Mouse (Mus musculus): ENCODE measurements around the gene Selenoh.

DNA sequence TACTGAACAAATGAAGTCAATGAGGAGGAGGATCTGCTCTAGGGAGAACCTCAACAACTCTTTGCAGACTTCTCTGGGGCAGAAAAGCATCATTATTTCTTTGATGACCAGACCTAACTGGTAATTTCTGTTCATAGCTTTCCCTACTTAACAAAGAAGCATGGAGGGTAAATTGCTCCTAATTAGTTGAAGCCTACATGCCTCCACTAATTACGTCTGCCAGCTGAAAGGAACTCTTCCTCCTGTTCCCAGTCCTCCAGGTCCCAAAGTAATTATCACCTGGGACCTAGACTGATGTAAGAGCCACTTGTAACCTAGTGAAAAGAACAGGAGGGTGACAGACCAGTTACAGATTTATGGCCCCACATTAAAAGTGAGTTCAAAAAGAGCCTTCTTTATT lies 37.0 kb upstream of the Selenoh start:
- TF ChIP-seq MAX (IDR thresholded peaks at IDR 0.05; ENCODE audit: low read depth), result no peak
- TF ChIP-seq SRF (IDR thresholded peaks at IDR 0.05; ENCODE audit: control insufficient read depth, insufficient read length, low read depth), result no peak
- TF ChIP-seq POLR2A (IDR thresholded peaks at IDR 0.05; ENCODE audit: insufficient read length, low read depth), result no peak
- no peak for TF ChIP-seq TCF12 (IDR thresholded peaks at IDR 0.05; ENCODE audit: insufficient read depth, poor library complexity, severe bottlenecking)
- TF ChIP-seq POLR2AphosphoS2 (IDR thresholded peaks at IDR 0.05; ENCODE audit: insufficient read length, low read depth), result no peak
- no peak for TF ChIP-seq CEBPB (IDR thresholded peaks at IDR 0.05; ENCODE audit: insufficient read depth, poor library complexity, severe bottlenecking)
